Mouse (Mus musculus) heart, adult 2 months (tissue): Measurements from ENCODE around the gene Limk2.

Source experiments
- CTCF ChIP-seq: fragments of 200-600 bp; IDR thresholded peaks from 2 replicates; pipeline ENCODE4 v1.8.1; 2022; ENCODE audit warnings: antibody characterized with exemption, mild to moderate bottlenecking, moderate library complexity
- EP300 ChIP-seq: fragments of 200-500 bp; IDR thresholded peaks from 2 replicates; pipeline ENCODE4 v1.6.1; 2011; ENCODE audit warnings: low read depth, low read length, control low read depth; ENCODE audit not compliant: insufficient read depth
- POLR2A ChIP-seq: fragments of 200-500 bp; IDR thresholded peaks from 2 replicates; pipeline ENCODE4 v1.6.1; 2011; ENCODE audit warnings: mild to moderate bottlenecking, low read depth, low read length, control low read depth; ENCODE audit not compliant: insufficient read depth

- TF ChIP-seq CTCF = no peak
- TF ChIP-seq POLR2A = no peak
- TF ChIP-seq EP300 = no peak
These were observed 60.2 kb downstream of the Limk2 start for GRCm38 (mm10) chr11:3348576-3349342.
